Mouse (Mus musculus): Measurements from ENCODE around the gene Kit.

Kit gene

GRCm38 (mm10) chr5:75589552-75590346 lies 15.0 kb downstream of the Kit start:
- DNase-seq (ENCODE audit: low spot score in 2 of 2), result no peak

DNA sequence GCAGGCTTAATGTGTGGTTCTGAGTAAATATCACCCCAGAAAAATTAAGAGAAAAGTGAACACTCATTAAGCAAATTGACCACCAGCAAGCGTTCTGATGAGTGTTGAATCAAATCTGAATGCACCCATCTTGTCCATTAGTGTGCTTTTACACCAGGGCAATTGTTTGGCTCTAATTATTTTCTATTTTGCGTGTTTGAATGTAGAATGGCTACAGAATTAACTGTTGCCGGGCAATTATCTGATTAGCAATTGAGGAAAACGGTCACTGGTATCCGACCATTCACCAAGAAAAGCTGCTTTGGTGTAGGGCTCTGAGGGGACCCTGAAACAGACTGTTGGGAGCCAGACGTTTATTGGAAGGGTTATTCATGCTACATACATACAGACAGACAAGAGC lies 16.2 kb downstream of the Kit start:
- no peak for DNase-seq (ENCODE audit: low spot score in 2 of 2)

DNA sequence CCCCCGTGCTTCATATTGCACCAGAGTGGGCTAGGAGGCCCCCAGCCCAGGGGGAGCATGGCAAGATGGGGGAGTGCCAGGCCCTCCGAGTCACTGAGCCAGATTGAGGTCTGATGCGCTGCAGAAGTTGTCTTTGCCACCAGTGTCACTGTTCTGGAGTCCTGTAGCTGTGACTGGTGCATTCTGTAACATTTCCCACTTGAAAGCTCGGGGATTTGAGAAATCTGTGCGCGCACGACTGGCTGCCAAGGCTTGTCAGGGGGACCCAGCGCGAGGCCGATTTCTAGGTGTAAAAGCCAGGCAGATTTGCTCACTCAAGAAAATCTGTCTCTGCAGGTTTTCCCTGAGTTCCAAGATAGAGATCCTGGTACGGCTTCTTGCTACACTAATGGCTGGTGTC lies 16.9 kb downstream of the Kit start:
- no peak for DNase-seq (ENCODE audit: low spot score in 2 of 2)

- DNase-seq (ENCODE audit: low spot score in 2 of 2), result no peak
These were observed 20.6 kb downstream of the Kit start for GRCm38 (mm10) chr5:75595319-75595718.

DNA sequence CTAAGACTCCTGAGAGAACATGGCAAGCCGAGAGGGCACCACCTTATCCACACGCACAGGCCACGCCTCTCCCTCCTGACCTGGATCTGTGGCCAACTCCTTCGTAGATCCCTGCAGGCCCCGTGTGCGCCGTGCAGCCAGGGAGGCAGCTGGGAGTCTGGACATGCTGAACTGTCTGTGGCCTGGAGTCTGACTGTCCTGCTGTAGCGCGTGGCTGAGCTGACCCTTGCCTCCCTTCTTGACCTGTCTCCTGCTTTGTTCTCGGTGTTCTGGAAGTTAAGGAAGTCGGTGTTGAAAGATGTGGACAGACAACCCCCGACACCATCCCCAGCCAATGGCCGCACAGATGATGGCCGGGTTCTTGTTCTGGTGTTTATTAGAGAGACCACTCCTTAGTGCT lies 21.5 kb downstream of the Kit start:
- DNase-seq (ENCODE audit: low spot score in 2 of 2), result no peak

DNA sequence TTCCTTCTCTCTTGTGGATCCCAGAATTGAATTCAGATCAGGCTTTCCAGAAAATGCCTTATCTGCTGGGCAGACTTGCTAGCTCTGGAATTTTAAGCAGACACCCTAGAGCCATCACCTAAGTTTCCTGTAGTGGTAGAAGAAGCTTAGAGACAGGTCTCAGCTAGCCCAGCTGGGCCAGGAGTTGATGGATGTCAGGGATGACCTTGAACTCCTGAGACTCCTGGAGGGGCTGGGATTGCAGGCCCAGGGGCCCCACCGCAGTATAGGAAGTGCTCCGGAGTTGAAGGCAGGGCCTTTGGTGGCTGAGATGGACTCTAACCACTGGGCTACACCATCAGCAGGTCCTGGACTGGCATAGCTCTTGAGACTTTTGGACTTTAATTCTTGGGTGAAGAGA lies 22.6 kb downstream of the Kit start:
- no peak for DNase-seq (ENCODE audit: low spot score in 2 of 2)

DNA sequence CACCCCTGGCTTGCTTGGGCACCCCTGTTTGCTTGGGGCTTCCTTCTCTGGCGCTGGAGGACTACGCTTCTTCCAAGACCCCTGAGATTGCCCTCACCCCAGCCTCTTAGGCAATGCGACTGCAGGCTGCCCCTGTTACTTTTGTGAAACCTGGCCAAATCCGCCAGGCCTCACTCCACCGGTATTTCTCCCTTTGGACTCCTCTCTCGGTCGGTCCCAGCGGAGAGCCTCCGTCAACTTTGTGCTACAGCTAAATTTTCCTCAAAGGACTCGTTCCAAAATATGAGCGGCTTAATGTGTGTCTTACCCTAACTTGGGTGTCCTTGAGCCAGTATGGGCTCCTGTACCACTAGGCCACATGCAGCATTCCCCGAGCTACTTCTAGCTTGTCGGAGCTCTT lies 23.8 kb downstream of the Kit start:
- DNase-seq (ENCODE audit: low spot score in 2 of 2), result no peak

DNA sequence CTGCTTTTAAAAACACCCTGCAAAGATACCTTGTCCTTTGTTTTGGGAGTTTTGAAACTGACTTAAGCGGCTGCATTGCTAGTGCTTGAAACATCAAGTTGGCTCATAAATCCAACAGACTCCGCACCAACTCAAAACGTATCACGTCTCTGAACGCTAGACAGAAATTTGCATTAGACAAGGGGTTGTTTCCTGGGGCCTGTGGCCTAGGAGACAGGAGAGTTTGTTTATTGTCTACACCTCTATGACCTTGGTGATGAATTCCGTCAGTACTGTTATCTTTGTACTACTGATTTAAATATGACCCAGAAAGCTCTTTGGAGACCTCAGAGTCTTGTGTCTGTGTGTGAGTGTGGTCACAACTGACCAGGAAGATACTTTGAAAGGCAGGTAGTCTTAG lies 25.3 kb downstream of the Kit start:
- no peak for DNase-seq (ENCODE audit: low spot score in 2 of 2)

- DNase-seq (ENCODE audit: low spot score in 2 of 2), result no peak
These were observed 29.5 kb downstream of the Kit start for GRCm38 (mm10) chr5:75604238-75604637.

GRCm38 (mm10) chr5:75606898-75607297 lies 32.2 kb downstream of the Kit start:
- DNase-seq (ENCODE audit: low spot score in 2 of 2), result no peak

DNA sequence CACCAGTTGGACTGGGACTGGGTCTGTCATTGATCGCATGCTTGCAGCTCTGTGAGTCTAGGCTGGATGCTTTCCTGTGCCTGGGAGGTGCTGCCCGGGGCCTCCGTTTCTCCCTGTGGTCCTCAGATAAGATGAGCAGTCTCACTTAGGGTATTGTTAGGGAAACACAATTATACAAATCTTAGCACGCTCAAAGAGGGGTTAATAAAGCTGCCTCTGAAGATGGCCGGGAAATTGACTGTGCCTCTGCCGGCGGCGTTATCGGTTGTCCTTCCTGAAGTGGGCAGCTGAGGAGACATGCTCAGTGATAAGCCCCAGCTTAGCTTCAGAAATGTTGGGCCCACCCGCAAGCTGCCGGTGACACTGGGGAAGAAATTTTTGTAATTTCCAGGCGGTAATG lies 33.3 kb downstream of the Kit start:
- no peak for DNase-seq (ENCODE audit: low spot score in 2 of 2)

DNA sequence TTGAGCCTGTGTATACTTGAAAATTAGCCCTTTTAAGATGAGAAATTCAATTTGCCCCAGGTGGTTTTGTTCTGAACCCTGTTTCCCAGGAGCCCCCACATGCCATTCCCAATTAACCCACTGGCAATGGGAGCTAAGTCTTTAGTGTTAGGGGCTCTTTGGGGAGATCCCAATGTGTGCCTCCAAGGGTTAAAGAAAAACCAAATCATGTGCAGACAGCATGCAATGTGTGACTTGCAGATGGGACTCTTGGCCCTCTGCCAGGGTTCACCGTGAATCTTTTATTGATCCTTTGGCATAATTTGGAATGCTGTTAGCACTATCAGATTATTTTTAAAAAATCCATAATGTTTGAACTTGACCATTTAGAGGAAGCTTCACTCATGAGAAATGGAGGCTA lies 37.7 kb downstream of the Kit start:
- no peak for DNase-seq (ENCODE audit: low spot score in 2 of 2)

GRCm38 (mm10) chr5:75612926-75613325 lies 38.2 kb downstream of the Kit start:
- DNase-seq (ENCODE audit: low spot score in 2 of 2), result no peak

DNA sequence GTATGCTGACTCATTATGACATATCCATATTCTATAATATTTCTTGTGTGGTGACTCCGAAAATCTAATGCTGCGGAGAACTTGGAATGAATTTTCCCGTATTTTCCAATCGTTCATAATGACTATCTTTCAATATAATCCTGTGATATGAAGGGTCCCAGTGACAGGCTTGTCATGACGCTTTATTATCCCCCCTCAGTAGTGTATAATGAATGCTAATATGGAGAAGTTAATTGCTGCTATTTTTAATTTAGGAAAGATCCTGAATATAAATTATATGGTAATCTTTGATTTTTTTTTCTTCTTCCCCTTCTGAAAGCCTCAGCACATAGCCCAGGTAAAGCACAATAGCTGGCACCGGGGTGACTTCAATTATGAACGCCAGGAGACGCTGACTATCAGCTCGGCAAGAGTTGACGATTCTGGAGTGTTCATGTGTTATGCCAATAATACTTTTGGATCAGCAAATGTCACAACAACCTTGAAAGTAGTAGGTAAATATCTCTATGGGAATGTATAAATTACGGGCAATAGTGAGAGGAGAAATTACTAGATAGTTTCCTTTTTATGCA lies 40.4 kb downstream of the Kit start:
- DNase-seq (ENCODE audit: low spot score in 2 of 2), result no peak

GRCm38 (mm10) chr5:75615624-75616023 lies 40.9 kb downstream of the Kit start:
- no peak for DNase-seq (ENCODE audit: low spot score in 2 of 2)

GRCm38 (mm10) chr5:75622401-75622800 lies 47.7 kb downstream of the Kit start:
- no peak for DNase-seq (ENCODE audit: low spot score in 2 of 2)

GRCm38 (mm10) chr5:75623007-75623406 lies 48.3 kb downstream of the Kit start:
- DNase-seq (ENCODE audit: low spot score in 2 of 2), result no peak

- DNase-seq (ENCODE audit: low spot score in 2 of 2), result no peak
These were observed 48.8 kb downstream of the Kit start for GRCm38 (mm10) chr5:75623520-75623919.

GRCm38 (mm10) chr5:75623993-75624706 lies 49.4 kb downstream of the Kit start:
- DNase-seq (ENCODE audit: low spot score in 2 of 2), result no peak

GRCm38 (mm10) chr5:75625059-75625458 lies 50.3 kb downstream of the Kit start:
- DNase-seq (ENCODE audit: low spot score in 2 of 2), result no peak

- no peak for DNase-seq (ENCODE audit: low spot score in 2 of 2)
These were observed 51.6 kb downstream of the Kit start for GRCm38 (mm10) chr5:75626284-75626683.

DNA sequence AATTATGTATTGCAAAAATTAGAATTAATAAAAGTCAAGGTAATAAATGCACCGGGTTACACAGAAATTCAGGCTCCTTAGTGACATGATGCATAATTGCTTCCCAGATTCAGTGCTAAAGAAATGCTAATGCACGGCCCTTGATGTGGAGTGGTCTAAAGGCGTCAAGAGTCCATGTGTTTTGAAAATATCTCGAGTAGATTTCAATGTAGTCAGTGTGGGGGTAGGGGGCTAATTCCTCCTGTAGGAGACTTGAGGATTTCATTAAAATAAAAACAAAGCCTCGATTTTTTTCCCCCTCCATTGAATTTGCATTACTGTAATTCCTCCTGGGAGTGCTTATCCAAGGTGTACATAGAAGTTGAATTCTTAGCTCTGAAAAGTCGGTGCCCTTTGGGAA lies 52.0 kb downstream of the Kit start:
- no peak for DNase-seq (ENCODE audit: low spot score in 2 of 2)

GRCm38 (mm10) chr5:75632257-75632656 lies 57.5 kb downstream of the Kit start:
- no peak for DNase-seq (ENCODE audit: low spot score in 2 of 2)

Measured in urinary bladder, postnatal 4 days (tissue).